Mouse (Mus musculus): ENCODE results near the gene Strip2. TPM values are rescaled to one million over a fixed set of nuclear protein-coding genes. Genes with fewer than 3 reads are reported as not detected.

Strip2 gene
- polyA plus RNA-seq, 1 experiment from 2014 or later: 21.5 TPM

GRCm38 (mm10) chr6:29967917-29968316, 51.1 kb downstream of the Strip2 start:
- no peaks in the 10 kb centered on the region for H3K4me1 ChIP-seq (ENCODE audit: control insufficient read depth, insufficient read depth, low read length)
- 64% methylated on average over 7 of the region's 7 CpGs for WGBS (ENCODE audit: insufficient replicate concordance)
- no peak overlapping the region for H3K9ac ChIP-seq (ENCODE audit: low read depth, low read length)
- H3K9me3 ChIP-seq (replicated peaks; ENCODE audit: control insufficient read depth, low read length): no peaks in the 10 kb centered on the region
- H3K4me2 ChIP-seq: no peak overlapping the region
- no peaks in the 10 kb centered on the region for H3K27me3 ChIP-seq (ENCODE audit: control insufficient read depth, insufficient read depth, low read length)
- no peaks in the 10 kb centered on the region for H3K36me3 ChIP-seq (ENCODE audit: control insufficient read depth, insufficient read depth, low read length)
- H3K4me3 ChIP-seq (ENCODE audit: low read depth, low read length): no peak overlapping the region
- no peak overlapping the region for H3K27ac ChIP-seq (ENCODE audit: low read depth, low read length)
- no peak for ATAC-seq (replicated peaks; ENCODE audit: insufficient number of reproducible peaks, low FRiP score, low TSS enrichment)

- WGBS (ENCODE audit: insufficient replicate concordance): 67% methylated on average over 5 of the region's 5 CpGs
- Histone ChIP-seq H3K27me3 (ENCODE audit: control insufficient read depth, insufficient read depth, low read length) (no peaks in the 10 kb centered on the region), H3K9ac (ENCODE audit: low read depth, low read length) (no peak overlapping the region), H3K4me3 (ENCODE audit: low read depth, low read length) (no peak overlapping the region), H3K4me1 (ENCODE audit: control insufficient read depth, insufficient read depth, low read length) (no peaks in the 10 kb centered on the region), H3K9me3 (replicated peaks; ENCODE audit: control insufficient read depth, low read length) (no peaks in the 10 kb centered on the region), H3K36me3 (ENCODE audit: control insufficient read depth, insufficient read depth, low read length) (no peaks in the 10 kb centered on the region), H3K27ac (ENCODE audit: low read depth, low read length) (no peak overlapping the region), H3K4me2 (no peak overlapping the region)
- no peak for ATAC-seq (replicated peaks; ENCODE audit: insufficient number of reproducible peaks, low FRiP score, low TSS enrichment)
Observed at GRCm38 (mm10) chr6:29973341-29973740, 56.5 kb downstream of the Strip2 start.

GRCm38 (mm10) chr6:29974836-29975235, 58.0 kb downstream of the Strip2 start:
- WGBS (ENCODE audit: insufficient replicate concordance): 58% methylated on average over 8 of the region's 8 CpGs
- no peak for ATAC-seq (replicated peaks; ENCODE audit: insufficient number of reproducible peaks, low FRiP score, low TSS enrichment)
- H3K4me2 ChIP-seq: no peak overlapping the region
- no peak overlapping the region for H3K4me3 ChIP-seq (ENCODE audit: low read depth, low read length)
- H3K4me1 ChIP-seq (ENCODE audit: control insufficient read depth, insufficient read depth, low read length): no peaks in the 10 kb centered on the region
- no peaks in the 10 kb centered on the region for H3K9me3 ChIP-seq (replicated peaks; ENCODE audit: control insufficient read depth, low read length)
- H3K27me3 ChIP-seq (ENCODE audit: control insufficient read depth, insufficient read depth, low read length): no peaks in the 10 kb centered on the region
- H3K27ac ChIP-seq (ENCODE audit: low read depth, low read length): no peak overlapping the region
- H3K9ac ChIP-seq (ENCODE audit: low read depth, low read length): no peak overlapping the region
- H3K36me3 ChIP-seq (ENCODE audit: control insufficient read depth, insufficient read depth, low read length): no peaks in the 10 kb centered on the region

DNA sequence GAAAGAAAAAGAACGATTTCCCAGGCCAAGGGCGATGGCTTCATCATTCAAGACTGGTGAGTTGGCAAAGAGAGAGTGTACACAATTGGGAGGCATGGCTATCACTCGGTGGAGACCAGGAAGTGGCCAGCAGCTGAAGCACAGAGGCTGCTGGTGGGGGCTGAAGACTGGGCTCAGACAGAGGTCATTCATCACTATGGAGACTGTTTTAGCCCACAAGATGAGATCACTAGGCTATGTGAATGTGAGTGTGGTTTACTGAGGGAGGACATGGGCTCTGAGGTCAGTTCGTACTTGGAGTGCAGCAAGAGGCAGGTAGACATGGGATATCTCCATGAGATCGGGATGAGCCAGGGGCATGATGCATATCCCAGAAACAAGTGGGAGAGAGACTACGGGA, 63.6 kb downstream of the Strip2 start:
- Histone ChIP-seq H3K9me3 (replicated peaks; ENCODE audit: control insufficient read depth, low read length) (no peaks in the 10 kb centered on the region), H3K4me3 (ENCODE audit: low read depth, low read length) (no peak overlapping the region), H3K27ac (ENCODE audit: low read depth, low read length) (no peak overlapping the region), H3K36me3 (ENCODE audit: control insufficient read depth, insufficient read depth, low read length) (no peaks in the 10 kb centered on the region), H3K4me1 (ENCODE audit: control insufficient read depth, insufficient read depth, low read length) (no peaks in the 10 kb centered on the region), H3K4me2 (no peak overlapping the region), H3K27me3 (ENCODE audit: control insufficient read depth, insufficient read depth, low read length) (no peaks in the 10 kb centered on the region), H3K9ac (ENCODE audit: low read depth, low read length) (no peak overlapping the region)
- ATAC-seq (replicated peaks; ENCODE audit: insufficient number of reproducible peaks, low FRiP score, low TSS enrichment): no peak
- WGBS (ENCODE audit: insufficient replicate concordance): 71% methylated on average over 6 of the region's 6 CpGs

- H3K4me3 ChIP-seq (ENCODE audit: low read depth, low read length): no peak overlapping the region
- H3K9me3 ChIP-seq (replicated peaks; ENCODE audit: control insufficient read depth, low read length): no peaks in the 10 kb centered on the region
- no peak overlapping the region for H3K27ac ChIP-seq (ENCODE audit: low read depth, low read length)
- no peak for ATAC-seq (replicated peaks; ENCODE audit: insufficient number of reproducible peaks, low FRiP score, low TSS enrichment)
- no peak overlapping the region for H3K9ac ChIP-seq (ENCODE audit: low read depth, low read length)
- no peaks in the 10 kb centered on the region for H3K4me1 ChIP-seq (ENCODE audit: control insufficient read depth, insufficient read depth, low read length)
- H3K36me3 ChIP-seq (ENCODE audit: control insufficient read depth, insufficient read depth, low read length): no peaks in the 10 kb centered on the region
- H3K27me3 ChIP-seq (ENCODE audit: control insufficient read depth, insufficient read depth, low read length): peaks cover 3% of the 10 kb centered on the region; the same call in 1 of the 2 replicates
- H3K4me2 ChIP-seq: no peak overlapping the region
Observed at GRCm38 (mm10) chr6:29981797-29982196, 65.0 kb downstream of the Strip2 start.

GRCm38 (mm10) chr6:29985058-29985498, 68.3 kb downstream of the Strip2 start:
- no peaks in the 10 kb centered on the region for H3K36me3 ChIP-seq (ENCODE audit: control insufficient read depth, insufficient read depth, low read length)
- peak overlapping the region; percentile 94 for H3K4me2 ChIP-seq
- H3K4me1 ChIP-seq (ENCODE audit: control insufficient read depth, insufficient read depth, low read length): no peaks in the 10 kb centered on the region
- H3K9me3 ChIP-seq (replicated peaks; ENCODE audit: control insufficient read depth, low read length): no peaks in the 10 kb centered on the region
- H3K27ac ChIP-seq (ENCODE audit: low read depth, low read length): no peak overlapping the region
- peak overlapping the region; percentile 57 for H3K4me3 ChIP-seq (ENCODE audit: low read depth, low read length)
- WGBS (ENCODE audit: insufficient replicate concordance): under 1% methylated on average over 37 of the region's 37 CpGs
- H3K9ac ChIP-seq (ENCODE audit: low read depth, low read length): peak overlapping the region; percentile 72
- ATAC-seq (replicated peaks; ENCODE audit: insufficient number of reproducible peaks, low FRiP score, low TSS enrichment): peak; percentile 75
- H3K27me3 ChIP-seq (ENCODE audit: control insufficient read depth, insufficient read depth, low read length): peaks cover 3% of the 10 kb centered on the region; the same call in 1 of the 2 replicates

DNA sequence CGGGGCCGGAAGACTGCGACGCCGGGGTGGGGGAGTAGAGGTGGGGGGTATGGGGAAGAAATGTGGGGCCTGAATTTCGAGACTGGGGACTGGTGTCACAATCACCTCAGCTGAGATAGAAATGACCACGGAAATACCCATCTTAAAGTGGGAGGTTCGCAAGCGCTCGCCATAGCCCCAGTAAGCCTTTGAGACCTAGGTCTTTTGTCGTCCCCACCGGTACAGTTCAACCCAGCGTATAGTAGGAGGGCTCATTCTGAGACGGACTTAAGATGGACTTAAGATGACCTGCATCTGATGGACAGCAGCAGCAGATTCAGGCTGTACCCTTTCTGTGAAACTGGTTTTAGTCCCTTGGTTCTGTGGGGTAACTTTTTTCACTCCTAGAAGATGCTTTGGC, 68.7 kb downstream of the Strip2 start:
- Histone ChIP-seq H3K27ac (ENCODE audit: low read depth, low read length) (no peak overlapping the region), H3K4me2 (peak overlapping the region; percentile 94), H3K9ac (ENCODE audit: low read depth, low read length) (peak overlapping the region; percentile 72), H3K27me3 (ENCODE audit: control insufficient read depth, insufficient read depth, low read length) (peaks cover 3% of the 10 kb centered on the region; the same call in 1 of the 2 replicates), H3K4me1 (ENCODE audit: control insufficient read depth, insufficient read depth, low read length) (no peaks in the 10 kb centered on the region), H3K9me3 (replicated peaks; ENCODE audit: control insufficient read depth, low read length) (no peaks in the 10 kb centered on the region), H3K4me3 (ENCODE audit: low read depth, low read length) (peak overlapping the region; percentile 57), H3K36me3 (ENCODE audit: control insufficient read depth, insufficient read depth, low read length) (no peaks in the 10 kb centered on the region)
- ATAC-seq (replicated peaks; ENCODE audit: insufficient number of reproducible peaks, low FRiP score, low TSS enrichment): peak; percentile 16; the same call in 1 of the 2 replicates
- WGBS (ENCODE audit: insufficient replicate concordance): 0% methylated on average over 14 of the region's 14 CpGs

- no peak overlapping the region; the same call in 1 of the 2 replicates for H3K9ac ChIP-seq (ENCODE audit: low read depth, low read length)
- peaks cover 3% of the 10 kb centered on the region; the same call in 1 of the 2 replicates for H3K27me3 ChIP-seq (ENCODE audit: control insufficient read depth, insufficient read depth, low read length)
- 41% methylated on average over 6 of the region's 6 CpGs for WGBS (ENCODE audit: insufficient replicate concordance)
Observed at GRCm38 (mm10) chr6:29985986-29986385, 69.2 kb downstream of the Strip2 start.

GRCm38 (mm10) chr6:29987246-29987645, 70.4 kb downstream of the Strip2 start:
- no peaks in the 10 kb centered on the region; the same call in 1 of the 2 replicates for H3K4me1 ChIP-seq (ENCODE audit: control insufficient read depth, insufficient read depth, low read length)
- no peak overlapping the region for H3K4me2 ChIP-seq
- WGBS (ENCODE audit: insufficient replicate concordance): 48% methylated on average over 3 of the region's 3 CpGs
- no peaks in the 10 kb centered on the region for H3K9me3 ChIP-seq (replicated peaks; ENCODE audit: control insufficient read depth, low read length)
- H3K9ac ChIP-seq (ENCODE audit: low read depth, low read length): no peak overlapping the region
- H3K27me3 ChIP-seq (ENCODE audit: control insufficient read depth, insufficient read depth, low read length): peaks cover 3% of the 10 kb centered on the region; the same call in 1 of the 2 replicates
- H3K4me3 ChIP-seq (ENCODE audit: low read depth, low read length): no peak overlapping the region
- H3K36me3 ChIP-seq (ENCODE audit: control insufficient read depth, insufficient read depth, low read length): no peaks in the 10 kb centered on the region
- no peak overlapping the region for H3K27ac ChIP-seq (ENCODE audit: low read depth, low read length)
- no peak for ATAC-seq (replicated peaks; ENCODE audit: insufficient number of reproducible peaks, low FRiP score, low TSS enrichment)

More at GRCm38 (mm10) chr6:29985986-29986385, 69.2 kb downstream of the Strip2 start:
- Histone ChIP-seq H3K4me2 (peak overlapping the region; percentile 94), H3K36me3 (ENCODE audit: control insufficient read depth, insufficient read depth, low read length) (no peaks in the 10 kb centered on the region), H3K4me1 (ENCODE audit: control insufficient read depth, insufficient read depth, low read length) (no peaks in the 10 kb centered on the region), H3K27ac (ENCODE audit: low read depth, low read length) (no peak overlapping the region), H3K4me3 (ENCODE audit: low read depth, low read length) (peak overlapping the region; percentile 57), H3K9me3 (replicated peaks; ENCODE audit: control insufficient read depth, low read length) (no peaks in the 10 kb centered on the region)
- ATAC-seq (replicated peaks; ENCODE audit: insufficient number of reproducible peaks, low FRiP score, low TSS enrichment): no peak

All from heart, embryonic 11.5 days (tissue).